Mouse (Mus musculus) midbrain, embryonic 11.5 days (tissue): ENCODE measurements around the gene Rabl3. TPM values are rescaled to one million over a fixed set of nuclear protein-coding genes. Genes with fewer than 3 reads are reported as not detected.

Source experiments
- ATAC-seq: fragments of 200-750 bp; cut with Nextera tagmentation; 2 replicates; pipeline ENCODE4 v1.8.0; 2017; ENCODE audit warnings: moderate TSS enrichment, moderate library complexity; ENCODE audit not compliant: low FRiP score
- DNase-seq: peaks from one replicate; pipeline ENCODE4 v3.0.0; 2015; ENCODE audit warnings: low spot score; ENCODE audit errors: missing footprints
- H3K27ac ChIP-seq: fragments of 300-500 bp; sonication (generic); 2 replicates; pipeline ENCODE4 v1.5.1; 2014; ENCODE audit warnings: low read depth, low read length
- H3K27me3 ChIP-seq: fragments of 300-500 bp; sonication (generic); 2 replicates; pipeline ENCODE4 v1.6.1; 2014; ENCODE audit warnings: mild to moderate bottlenecking, low read length, moderate library complexity, mixed read lengths; ENCODE audit not compliant: control insufficient read depth, insufficient read depth
- H3K36me3 ChIP-seq: fragments of 300-500 bp; sonication (generic); 2 replicates; pipeline ENCODE4 v1.6.1; 2014; ENCODE audit warnings: mild to moderate bottlenecking, low read length, moderate library complexity, mixed read lengths; ENCODE audit not compliant: control insufficient read depth, insufficient read depth
- H3K4me1 ChIP-seq: fragments of 300-500 bp; sonication (generic); 2 replicates; pipeline ENCODE4 v1.6.1; 2014; ENCODE audit warnings: low read length; ENCODE audit not compliant: control insufficient read depth, insufficient read depth
- H3K4me2 ChIP-seq: fragments of 300-500 bp; sonication (generic); 2 replicates; pipeline ENCODE4 v1.6.1; 2014; ENCODE audit warnings: mild to moderate bottlenecking, moderate library complexity
- H3K4me3 ChIP-seq: fragments of 300-500 bp; sonication (generic); 2 replicates; pipeline ENCODE4 v1.5.1; 2014; ENCODE audit warnings: low read depth, low read length
- H3K9ac ChIP-seq: fragments of 300-500 bp; sonication (generic); 2 replicates; pipeline ENCODE4 v1.6.1; 2014; ENCODE audit warnings: low read length
- H3K9me3 ChIP-seq: fragments of 300-500 bp; sonication (generic); 2 replicates; pipeline ENCODE4 v1.6.1; 2016; ENCODE audit warnings: low read length; ENCODE audit not compliant: control insufficient read depth
- WGBS: fragments of 180-500 bp; shearing (Covaris S2); extraction: QIAGEN DNeasy Blood & Tissue Kit; methylation state at CpG from one replicate; pipeline ENCODE4 v1.1.7; 2014; 5-methylcytosine and 5-hydroxymethylcytosine counted together
- polyA plus RNA-seq: library from polyadenylated mRNA; unstranded; fragments of >200 nt; fragmentation: Nextera tagmentation; extraction: Ambion mirVana; gene quantifications from 2 replicates; pipeline ENCODE4 v1.2.1, GENCODE M21; 2014

Rabl3 gene
- polyA plus RNA-seq = 49.6 and 52.4 TPM in 2 replicates

GRCm38 (mm10) chr16:37539611-37540580 is at the start of gene Rabl3, which contains the start of gene Gtf2e1:
Rabl3 (plus strand) TSS chr16:37539885.
Gtf2e1 (minus strand) TSS chr16:37539789.
- peak within 1 kb of the TSS; percentile 74 for H3K27ac ChIP-seq
- peak within 1 kb of the TSS; percentile 78 for H3K4me2 ChIP-seq
- no peaks in the 10 kb centered on the region for H3K27me3 ChIP-seq
- peak; percentile 99 for DNase-seq
- peak within 1 kb of the TSS; percentile 93 for H3K9ac ChIP-seq
- peak within 1 kb of the TSS; percentile 79 for H3K4me3 ChIP-seq
- H3K36me3 ChIP-seq = peaks cover 3% of the 10 kb centered on the region; the same call in 1 of the 2 replicates
- ATAC-seq = peak; percentile 99
- H3K9me3 ChIP-seq = no peaks in the 10 kb centered on the region
- 2% methylated on average over 41 of the region's 41 CpGs for WGBS
- H3K4me1 ChIP-seq = peaks cover 19% of the 10 kb centered on the region

- WGBS = 85% methylated on average over 6 of the region's 6 CpGs
- H3K9ac ChIP-seq = no peak overlapping the region
- H3K27me3 ChIP-seq = no peaks in the 10 kb centered on the region
- DNase-seq (no peak), ATAC-seq (no peak)
- H3K9me3 ChIP-seq = no peaks in the 10 kb centered on the region
- no peaks in the 10 kb centered on the region for H3K36me3 ChIP-seq
- no peak overlapping the region for H3K27ac ChIP-seq
- no peaks in the 10 kb centered on the region for H3K4me1 ChIP-seq
- H3K4me2 ChIP-seq = no peak overlapping the region
- H3K4me3 ChIP-seq = no peak overlapping the region
These were observed 44.7 kb upstream of the Rabl3 start for GRCm38 (mm10) chr16:37495017-37495416.

- WGBS = 83% methylated on average over 9 of the region's 9 CpGs
- ATAC-seq = no peak
These were observed 41.1 kb upstream of the Rabl3 start for GRCm38 (mm10) chr16:37498581-37498980.

GRCm38 (mm10) chr16:37504517-37504916 is 35.2 kb upstream of the Rabl3 start:
- DNase-seq = no peak
- Histone ChIP-seq H3K4me2 (no peak overlapping the region), H3K27ac (no peak overlapping the region), H3K36me3 (no peaks in the 10 kb centered on the region), H3K9ac (no peak overlapping the region), H3K4me3 (no peak overlapping the region), H3K9me3 (no peaks in the 10 kb centered on the region), H3K27me3 (no peaks in the 10 kb centered on the region), H3K4me1 (no peaks in the 10 kb centered on the region)
- ATAC-seq = no peak
- WGBS = 69% methylated on average over 1 of the region's 1 CpGs

More at GRCm38 (mm10) chr16:37498581-37498980, 41.1 kb upstream of the Rabl3 start:
- H3K9ac ChIP-seq = no peak overlapping the region
- H3K4me2 ChIP-seq = no peak overlapping the region
- H3K4me3 ChIP-seq = no peak overlapping the region
- H3K4me1 ChIP-seq = no peaks in the 10 kb centered on the region
- H3K9me3 ChIP-seq = no peaks in the 10 kb centered on the region
- no peak for DNase-seq
- H3K27me3 ChIP-seq = no peaks in the 10 kb centered on the region
- H3K36me3 ChIP-seq = no peaks in the 10 kb centered on the region
- no peak overlapping the region for H3K27ac ChIP-seq

GRCm38 (mm10) chr16:37506751-37507150 is 32.9 kb upstream of the Rabl3 start:
- no peak overlapping the region for H3K9ac ChIP-seq
- no peak overlapping the region for H3K4me3 ChIP-seq
- no peak for DNase-seq
- WGBS = 93% methylated on average over 9 of the region's 9 CpGs
- no peaks in the 10 kb centered on the region for H3K9me3 ChIP-seq
- no peak overlapping the region for H3K27ac ChIP-seq
- no peaks in the 10 kb centered on the region for H3K4me1 ChIP-seq
- H3K4me2 ChIP-seq = no peak overlapping the region
- peaks cover 7% of the 10 kb centered on the region for H3K36me3 ChIP-seq
- no peaks in the 10 kb centered on the region for H3K27me3 ChIP-seq
- no peak for ATAC-seq

GRCm38 (mm10) chr16:37511489-37511888 is 28.2 kb upstream of the Rabl3 start:
- 94% methylated on average over 15 of the region's 15 CpGs for WGBS
- peaks cover 10% of the 10 kb centered on the region for H3K36me3 ChIP-seq
- no peak overlapping the region for H3K27ac ChIP-seq
- ATAC-seq = no peak
- H3K9ac ChIP-seq = no peak overlapping the region
- no peak for DNase-seq
- no peak overlapping the region for H3K4me3 ChIP-seq
- no peaks in the 10 kb centered on the region for H3K4me1 ChIP-seq
- no peaks in the 10 kb centered on the region for H3K27me3 ChIP-seq
- no peaks in the 10 kb centered on the region for H3K9me3 ChIP-seq
- H3K4me2 ChIP-seq = no peak overlapping the region

GRCm38 (mm10) chr16:37514644-37515043 is 25.0 kb upstream of the Rabl3 start:
- H3K9ac ChIP-seq = no peak overlapping the region
- H3K4me1 ChIP-seq = no peaks in the 10 kb centered on the region
- H3K9me3 ChIP-seq = no peaks in the 10 kb centered on the region
- WGBS = 87% methylated on average over 8 of the region's 8 CpGs
- no peak for DNase-seq
- no peak overlapping the region for H3K4me2 ChIP-seq
- no peak overlapping the region for H3K4me3 ChIP-seq
- no peak overlapping the region for H3K27ac ChIP-seq
- ATAC-seq = no peak
- H3K36me3 ChIP-seq = peaks cover 12% of the 10 kb centered on the region
- H3K27me3 ChIP-seq = no peaks in the 10 kb centered on the region

- no peaks in the 10 kb centered on the region for H3K27me3 ChIP-seq
- H3K9me3 ChIP-seq = no peaks in the 10 kb centered on the region
- H3K4me2 ChIP-seq = no peak overlapping the region
- no peak overlapping the region for H3K27ac ChIP-seq
- no peaks in the 10 kb centered on the region for H3K4me1 ChIP-seq
- H3K9ac ChIP-seq = no peak overlapping the region
- DNase-seq (no peak), ATAC-seq (no peak)
- no peak overlapping the region for H3K4me3 ChIP-seq
- peaks cover 18% of the 10 kb centered on the region for H3K36me3 ChIP-seq
- 83% methylated on average over 6 of the region's 6 CpGs for WGBS
These were observed 23.2 kb upstream of the Rabl3 start for GRCm38 (mm10) chr16:37516376-37516993.
